Comparison of ENCODE assay signal across 28 mouse cellular contexts in genomic region chr3:98157073-98157472, GRCm38 (mm10). TPM values are rescaled to one million over a fixed set of nuclear protein-coding genes. Genes with fewer than 3 reads are reported as not detected.
DNase-seq lines count a peak whose midpoint lies in the region; ATAC-seq and TF ChIP-seq lines count a peak whose summit lies in the region.
"Had no signal": no experiment of that assay in that cellular context is flagged by ENCODE, and none has a peak within 500 bp of the region (broad histone marks: within the 10 kb centered on the region; RNA-seq: fewer than 3 reads in every experiment).

No protein-coding gene starts in this region.

- H3K27me3 ChIP-seq in CH12.LX (replicated peaks), result no peaks in the 10 kb centered on the region
- H3K27me3 ChIP-seq: embryonic facial prominence, embryonic 13.5 days; forebrain, embryonic 12.5 days; hindbrain, embryonic 12.5 days had no signal

- dilution Hi-C loops in CH12.LX (cut with MboI; ENCODE audit: extremely low pct_ligation_motif_present, extremely low pct_unique_long_range_greater_than_20kb, low sequenced_read_pairs), result no loop called here

- in situ Hi-C loops in CH12.LX (cut with MboI; ENCODE audit: low pct_ligation_motif_present, low pct_unique_long_range_greater_than_20kb, low sequenced_read_pairs), result loop anchor here (25.0 kb wide), 1 partner anchor 470 kb away; no protein-coding TSS in a partner anchor

- peak; percentile 64 for ATAC-seq in common myeloid progenitor, adult 5-6 weeks (replicated peaks; ENCODE audit: low read depth, poor library complexity, severe bottlenecking)
- ATAC-seq in megakaryocyte progenitor cell, adult 5-6 weeks (replicated peaks; ENCODE audit: poor library complexity), result peak; percentile 81
- ATAC-seq in frontal cortex, adult (ENCODE audit: low TSS enrichment), result no peak
- ATAC-seq: CD4-positive, CD25-positive, alpha-beta regulatory T cell, adult 4 months; forebrain, embryonic 16.5 days; hindbrain, embryonic 16.5 days had no signal

- no peak overlapping the region for H3K27ac ChIP-seq in CH12.LX (ENCODE audit: insufficient read depth, low read depth)
- H3K27ac ChIP-seq: embryonic facial prominence, embryonic 13.5 days; forebrain, embryonic 12.5 days; heart, embryonic 10.5 days; hindbrain, embryonic 12.5 days had no signal

- TF ChIP-seq RAD21 in CH12.LX (IDR thresholded peaks at IDR 0.05; ENCODE audit: low read depth, low read length), result no peak

- TF ChIP-seq CTCF in CH12.LX (conservative IDR thresholded peaks at IDR 0.05 in 1 of 2, IDR thresholded peaks at IDR 0.05 in 1 of 2; ENCODE audit: low read depth in 2 of 2, low read length in 2 of 2), result no peak

- H3K4me2 ChIP-seq in CH12.LX (ENCODE audit: insufficient read depth, low read depth, poor library complexity, severe bottlenecking), result peak overlapping the region; percentile 59
- H3K4me2 ChIP-seq: embryonic facial prominence, embryonic 13.5 days; forebrain, embryonic 12.5 days; hindbrain, embryonic 12.5 days had no signal

- peak overlapping the region; percentile 24; the same call in 1 of the 2 replicates for H3K9ac ChIP-seq in CH12.LX (ENCODE audit: insufficient read depth, low read depth)
- H3K9ac ChIP-seq: embryonic facial prominence, embryonic 13.5 days; forebrain, embryonic 12.5 days; hindbrain, embryonic 12.5 days had no signal

- H3K4me3 ChIP-seq in CH12.LX (replicated peaks in 1 of 3; ENCODE audit: low read depth in 2 of 3, low read length in 2 of 3, poor library complexity in 1 of 3), result peak overlapping the region in 1 of 3 experiments; percentile 32
- H3K4me3 ChIP-seq: embryonic facial prominence, embryonic 13.5 days; forebrain, embryonic 12.5 days; heart, embryonic 10.5 days; hindbrain, embryonic 12.5 days had no signal

- H3K4me1 ChIP-seq in CH12.LX (ENCODE audit: control insufficient read depth in 1 of 2, insufficient read depth in 2 of 2), result peaks cover 16 to 28% of the 10 kb centered on the region in 2 experiments
- H3K4me1 ChIP-seq: forebrain, embryonic 12.5 days; hindbrain, embryonic 12.5 days had no signal

- no peak for TF ChIP-seq POLR2A in CH12.LX (IDR thresholded peaks at IDR 0.05; ENCODE audit: low read depth, low read length)

- DNase-seq in 416B (ENCODE audit: low read depth) (peak; percentile 26), CH12.LX (ENCODE audit: extremely low read depth) (peak; percentile 17)
- DNase-seq in cerebellum, adult 11-12 months, result no peak
- no peak for DNase-seq in lung, postnatal 36 days
- DNase-seq in right cerebral cortex, postnatal 14 days, result no peak
- DNase-seq: adrenal gland, adult 8-10 months; adrenal gland, postnatal 36 days; B cell, adult 2 months; cerebellum, adult 11 months; cerebellum, adult 9-10 months; cerebellum, postnatal 25 days; gastrocnemius, postnatal 36 days; heart, adult 18-20 months; heart, postnatal 36 days; kidney, adult 11 months had no signal

- peaks cover 0 to 4% of the 10 kb centered on the region in 2 experiments for H3K36me3 ChIP-seq in CH12.LX (replicated peaks in 1 of 2; ENCODE audit: control insufficient read depth in 1 of 2, insufficient read depth in 1 of 2, low read length in 1 of 2)
- H3K36me3 ChIP-seq: embryonic facial prominence, embryonic 13.5 days; forebrain, embryonic 12.5 days; heart, embryonic 10.5 days; hindbrain, embryonic 12.5 days had no signal

- TF ChIP-seq EP300 in CH12.LX (IDR thresholded peaks at IDR 0.05; ENCODE audit: low read length), result no peak

- H3K9me3 ChIP-seq in CH12.LX (replicated peaks; ENCODE audit: low read length), result no peaks in the 10 kb centered on the region
- H3K9me3 ChIP-seq: embryonic facial prominence, embryonic 13.5 days; forebrain, embryonic 12.5 days; heart, embryonic 10.5 days; hindbrain, embryonic 12.5 days had no signal

- no peaks in the 10 kb centered on the region for H3K79me2 ChIP-seq in CH12.LX (replicated peaks; ENCODE audit: control insufficient read depth, extremely low read depth, insufficient read depth, poor library complexity, severe bottlenecking)

TF ChIP-seq in CH12.LX, 34 proteins besides CTCF, POLR2A, EP300 and RAD21:
- TF ChIP-seq HCFC1 (IDR thresholded peaks at IDR 0.05; ENCODE audit: low read depth, low read length) (no peak), ZKSCAN1 (IDR thresholded peaks at IDR 0.05; ENCODE audit: borderline replicate concordance, low read depth, low read length) (no peak), TCF12 (IDR thresholded peaks at IDR 0.05; ENCODE audit: low read depth, low read length) (no peak), BHLHE40 (IDR thresholded peaks at IDR 0.05; ENCODE audit: low read depth, low read length) (no peak), MXI1 (IDR thresholded peaks at IDR 0.05; ENCODE audit: low read depth, low read length) (no peak), CHD1 (IDR thresholded peaks at IDR 0.05; ENCODE audit: low read depth, low read length) (no peak), CHD2 (IDR thresholded peaks at IDR 0.05; ENCODE audit: low read length) (no peak), ZC3H11A (IDR thresholded peaks at IDR 0.05; ENCODE audit: low read depth, low read length) (no peak), ELF1 (IDR thresholded peaks at IDR 0.05; ENCODE audit: low read depth, low read length) (no peak), SIN3A (IDR thresholded peaks at IDR 0.05; ENCODE audit: low read length) (no peak), KAT2A (IDR thresholded peaks at IDR 0.05; ENCODE audit: insufficient replicate concordance, low read length) (no peak), TBP (conservative IDR thresholded peaks at IDR 0.05; ENCODE audit: low read depth, low read length) (no peak), GABPA (IDR thresholded peaks at IDR 0.05; ENCODE audit: insufficient replicate concordance, low read depth, low read length) (no peak), RCOR1 (conservative IDR thresholded peaks at IDR 0.05; ENCODE audit: low read depth, low read length) (no peak), ZMIZ1 (IDR thresholded peaks at IDR 0.05; ENCODE audit: low read depth, low read length) (no peak), ZNF384 (IDR thresholded peaks at IDR 0.05; ENCODE audit: low read depth, low read length) (no peak), MAX (IDR thresholded peaks at IDR 0.05; ENCODE audit: low read length) (no peak), NRF1 (IDR thresholded peaks at IDR 0.05; ENCODE audit: low read depth, low read length) (no peak)
TF ChIP-seq in CH12.LX: peak in this region for 0.

RNA-seq across cellular contexts. Expression of gene Adam30, which starts 3.4 kb away (rescaled TPM):
- total RNA-seq in CH12.LX (2012; rRNA removed) (not detected in 2 replicates), CH12.LX (2014; rRNA removed) (not detected in 2 replicates)
- not detected in 2 replicates for polyA plus RNA-seq in CH12.LX (2012; ENCODE audit: insufficient read length, low read depth)
- total RNA-seq in common myeloid progenitor, adult 5-6 weeks (2017), result 0.23 TPM in 1 of 2 replicates, not detected in the other
- 0.05 TPM in 1 of 2 replicates, not detected in the other for total RNA-seq in megakaryocyte progenitor cell, adult 5-6 weeks (2015)
- total RNA-seq in megakaryocyte progenitor cell, adult 5-6 weeks (2017), result not detected in 2 replicates
- total RNA-seq: adrenal gland, adult 8-10 months; adrenal gland, postnatal 36 days; gastrocnemius, adult 18-20 months; gastrocnemius, postnatal 36 days; heart, adult 18-20 months; heart, postnatal 36 days had no signal
- polyA plus RNA-seq: CD4-positive, CD25-positive, alpha-beta regulatory T cell, adult 4 months; embryonic facial prominence, embryonic 13.5 days; forebrain, embryonic 12.5 days; forebrain, embryonic 16.5 days; heart, embryonic 10.5 days; heart, embryonic 16.5 days; hindbrain, embryonic 12.5 days; hindbrain, embryonic 16.5 days; intestine, embryonic 14.5 days had no signal

Comparison
In these comparisons a context has a peak if more than half of its experiments do, and no peak if none do; other contexts are left out.
1. DNase-seq: peak in 416B (single experiment) and CH12.LX (single experiment); none in cerebellum, adult 11-12 months (single experiment), lung, postnatal 36 days (single experiment) and right cerebral cortex, postnatal 14 days (single experiment).